Mouse (Mus musculus) right cerebral cortex, postnatal 25 days (tissue): ENCODE measurements around the gene Camta1.
"Not testable (repeated sequence)": the region's sequence is repeated elsewhere in the genome, so short reads cannot be mapped to it uniquely, and the experiment has no call there.

Experiments
- DNase-seq: peaks from one replicate; pipeline ENCODE4 v3.0.0; 2022

Camta1 gene

DNA sequence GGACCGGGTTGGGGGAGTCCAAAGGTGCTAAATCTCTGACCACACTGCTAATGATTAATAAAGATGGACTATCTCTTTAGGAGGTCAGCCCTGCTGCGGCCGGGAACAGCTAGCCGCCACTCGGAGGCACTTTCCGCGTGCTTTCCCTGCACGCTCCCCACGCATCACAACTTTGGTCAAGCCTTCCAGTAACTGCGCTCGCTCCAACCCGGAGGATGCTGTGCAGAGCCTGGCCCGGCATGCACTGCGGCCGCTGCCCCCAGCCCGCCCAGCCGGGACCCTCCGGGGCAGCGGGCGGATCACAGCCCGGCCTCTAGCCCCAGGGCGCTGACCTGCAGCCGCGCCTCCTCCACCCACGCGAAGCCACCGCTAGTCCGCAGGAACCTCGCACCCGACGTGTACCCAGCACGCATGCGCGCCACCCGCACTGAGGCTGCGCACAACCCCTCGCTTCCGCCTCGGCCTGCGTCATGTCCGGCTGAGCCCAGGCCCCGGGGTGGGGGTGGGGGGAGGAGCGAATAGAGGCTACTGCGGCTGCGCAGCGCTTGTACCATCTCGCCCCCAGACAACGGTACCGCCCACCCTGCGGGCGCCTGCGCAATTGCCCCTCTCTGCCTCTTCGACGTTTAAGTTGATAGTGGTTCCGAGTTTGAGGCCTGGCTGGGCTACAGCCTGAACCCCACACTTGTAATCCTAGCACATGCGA is 952.1 kb downstream of the Camta1 start:
- DNase-seq = peak; percentile 99

DNA sequence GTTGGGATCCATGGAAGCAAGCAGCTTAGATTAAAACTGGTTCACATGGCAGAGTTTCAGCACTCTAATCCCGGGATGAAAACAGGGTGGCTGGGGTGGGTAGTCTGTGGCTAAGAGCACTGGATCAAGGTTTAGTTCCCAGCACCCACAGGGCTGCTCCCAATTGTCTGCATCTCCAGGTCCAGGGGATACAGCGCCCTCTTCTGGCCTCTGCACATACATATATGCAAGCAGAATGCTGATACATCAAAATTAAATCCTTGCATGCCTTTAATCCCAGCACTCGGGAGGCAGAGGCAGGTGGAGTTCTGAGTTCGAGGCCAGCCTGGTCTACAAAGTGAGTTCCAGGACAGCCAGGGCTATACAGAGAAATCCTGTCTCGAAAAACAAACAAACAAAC is 953.2 kb downstream of the Camta1 start:
- DNase-seq = not testable (repeated sequence)

DNA sequence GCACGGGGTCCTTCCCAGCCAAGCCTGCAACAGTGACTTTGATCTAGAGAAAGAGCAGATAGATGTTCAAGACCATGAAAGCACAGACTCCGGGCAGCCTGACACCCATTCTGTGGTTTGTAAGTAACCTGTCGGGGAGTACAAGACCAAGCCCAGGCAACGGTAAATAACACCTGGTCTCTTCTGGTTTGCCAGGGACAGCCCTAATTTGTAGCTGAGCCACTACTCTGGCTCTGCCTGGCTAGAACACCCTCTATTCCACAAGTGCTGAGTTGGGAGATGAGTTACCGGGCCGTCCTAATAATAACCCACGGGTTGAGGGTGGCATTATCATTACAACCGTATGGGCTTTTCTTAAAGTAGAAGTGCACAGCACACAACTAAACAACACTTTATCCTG is 954.6 kb downstream of the Camta1 start:
- DNase-seq = no peak

DNA sequence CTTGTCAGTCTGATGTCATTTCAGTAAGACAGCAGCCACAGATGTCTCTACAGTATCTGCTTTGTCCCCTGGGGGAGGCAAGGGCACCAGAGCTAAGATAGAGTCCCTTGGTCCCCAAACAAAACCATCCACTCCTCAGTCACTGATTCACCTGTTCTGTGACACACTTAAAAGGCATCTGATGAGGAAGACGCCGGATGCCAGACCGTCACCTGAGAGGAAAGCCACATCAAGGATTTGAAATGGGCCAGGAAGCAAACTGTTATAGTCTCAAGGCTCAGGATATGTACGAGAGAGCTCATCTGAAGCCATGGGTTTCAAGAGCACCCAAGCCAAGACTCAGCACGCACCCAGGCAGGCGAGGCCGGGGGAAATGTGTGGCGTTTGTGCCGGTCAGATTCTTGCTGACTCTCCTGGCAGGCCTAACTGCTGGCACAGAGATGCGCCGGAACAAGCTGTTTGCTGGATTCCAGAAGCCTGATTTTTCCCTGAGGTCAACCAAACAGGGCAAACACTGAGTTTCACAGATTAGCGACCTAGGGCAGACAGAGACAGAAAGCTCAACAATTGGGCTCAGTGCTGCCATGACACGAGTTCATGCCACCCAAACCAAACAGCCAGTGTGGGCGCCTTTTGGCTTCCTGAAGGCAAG is 958.5 kb downstream of the Camta1 start:
- no peak for DNase-seq

DNA sequence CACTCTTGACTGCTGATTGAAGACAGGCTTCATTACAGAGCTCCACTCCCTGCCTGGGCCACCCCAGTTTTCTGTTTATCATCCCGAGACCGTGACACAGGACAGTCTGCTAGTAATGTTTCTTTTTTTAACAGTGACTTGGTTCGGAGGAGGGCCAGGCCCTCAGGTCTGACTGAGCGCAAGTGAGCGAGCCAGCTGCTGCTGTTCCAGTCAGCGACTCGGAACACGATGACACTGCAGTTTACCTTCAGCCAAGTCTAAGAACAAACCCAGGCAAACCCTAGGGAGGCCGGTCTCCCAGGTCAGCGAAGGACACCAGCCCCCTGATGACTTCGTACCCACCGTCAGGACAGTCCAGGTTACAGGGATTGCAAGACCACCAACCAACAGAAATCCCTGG is 959.6 kb downstream of the Camta1 start:
- no peak for DNase-seq

DNA sequence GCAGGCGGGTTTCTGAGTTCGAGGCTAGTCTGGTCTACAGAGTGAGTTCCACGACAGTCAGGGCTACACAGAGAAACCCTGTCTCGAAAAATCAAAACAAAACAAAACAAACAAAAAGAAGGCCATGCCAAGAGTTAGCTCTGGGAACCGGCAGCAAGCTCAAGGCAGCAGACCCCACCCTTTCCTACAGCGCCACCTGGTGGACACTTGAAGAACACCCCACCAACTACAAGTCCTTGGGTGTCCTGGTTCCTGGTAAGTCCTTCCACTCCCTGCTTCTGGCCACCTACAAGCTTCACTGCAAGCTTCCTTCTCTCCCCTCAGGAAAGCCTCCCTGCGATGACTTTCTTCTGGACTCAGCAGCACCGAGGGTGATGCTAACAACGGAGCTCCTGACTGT is 960.0 kb downstream of the Camta1 start:
- peak; percentile 72 for DNase-seq

DNA sequence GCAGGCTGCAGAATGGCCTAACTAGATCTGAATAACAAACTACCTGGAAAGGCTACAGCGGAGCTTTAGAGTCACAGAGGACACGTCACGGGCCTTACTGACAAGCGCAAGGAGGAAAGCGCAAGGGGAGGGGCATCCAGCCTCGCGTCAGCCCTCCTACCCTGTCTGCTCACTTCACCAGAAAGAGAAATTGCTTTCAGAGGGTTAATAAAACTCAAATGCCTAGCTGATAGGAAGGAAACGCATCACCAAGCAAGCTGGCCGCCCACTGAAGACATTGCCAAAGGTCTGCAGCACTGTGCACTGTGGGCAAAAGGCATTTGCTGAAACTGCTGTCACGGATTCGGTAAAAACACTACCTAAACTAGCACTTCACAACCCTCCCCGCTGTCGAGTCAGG is 961.2 kb downstream of the Camta1 start:
- no peak for DNase-seq

DNA sequence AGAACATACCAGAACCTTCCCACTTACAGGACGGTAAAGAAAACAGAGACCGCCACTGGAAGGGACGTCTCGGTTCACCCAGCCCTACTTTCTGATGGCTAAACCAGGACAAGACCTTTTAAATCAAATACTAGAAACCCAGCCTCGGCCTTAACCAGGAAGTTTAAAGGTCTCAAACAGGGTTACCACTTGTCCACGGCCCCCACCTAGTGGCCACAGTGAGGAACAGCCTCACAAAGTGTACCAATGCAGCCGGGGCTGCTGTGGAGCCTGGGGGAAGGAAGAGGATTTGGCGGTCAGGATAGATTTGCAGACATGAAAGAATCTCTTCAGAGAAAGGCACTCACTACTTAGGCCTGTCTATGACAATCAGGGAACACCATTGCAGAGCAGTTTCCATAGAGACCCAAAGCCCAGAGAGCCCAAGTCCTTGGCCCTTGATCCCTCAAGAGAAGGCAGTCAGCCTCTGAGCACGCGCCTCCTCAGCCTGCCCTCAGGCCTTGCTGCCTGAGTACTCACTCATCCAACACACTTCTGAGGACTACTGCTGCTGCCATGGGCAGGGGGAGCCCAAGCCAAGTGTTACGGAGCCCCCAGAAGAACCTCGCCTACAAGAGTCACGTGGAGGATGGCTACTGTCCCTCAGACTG is 962.8 kb downstream of the Camta1 start:
- peak; percentile 38 for DNase-seq

DNA sequence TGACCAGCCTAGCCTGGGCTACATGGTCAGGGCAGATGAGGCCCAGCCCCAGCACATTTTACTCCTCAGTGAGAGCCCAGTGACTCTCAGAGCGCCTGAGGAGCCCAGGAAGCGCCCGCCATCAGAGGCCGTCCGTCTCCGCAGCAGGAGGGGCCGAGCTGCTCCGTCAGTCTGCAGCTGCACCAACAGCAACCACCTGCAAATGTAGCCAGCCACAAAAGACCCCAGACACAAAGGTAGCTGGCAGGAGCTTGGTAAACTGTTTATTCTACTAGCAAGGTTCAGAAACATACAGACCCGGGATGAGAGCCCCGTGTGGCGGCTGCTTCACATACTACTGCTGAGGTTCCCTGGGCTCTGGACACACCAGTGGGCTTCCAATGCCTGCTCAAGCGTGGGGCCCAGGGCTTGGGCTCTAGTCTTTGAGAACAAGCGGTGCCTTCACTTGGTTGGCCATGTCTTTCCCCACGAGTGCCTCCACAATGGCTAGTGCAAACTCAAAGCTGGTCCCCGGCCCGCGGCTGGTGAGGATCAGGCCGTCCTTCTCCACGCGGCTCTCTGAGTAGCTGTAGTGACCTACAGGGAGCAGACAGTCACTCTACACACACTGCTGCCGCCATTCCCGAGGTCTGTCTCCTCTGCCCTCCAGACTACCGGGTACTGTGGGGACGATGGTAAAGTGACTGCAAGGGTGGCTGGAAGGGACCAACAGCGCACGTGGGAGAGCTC is 964.6 kb downstream of the Camta1 start:
- no peak for DNase-seq

DNA sequence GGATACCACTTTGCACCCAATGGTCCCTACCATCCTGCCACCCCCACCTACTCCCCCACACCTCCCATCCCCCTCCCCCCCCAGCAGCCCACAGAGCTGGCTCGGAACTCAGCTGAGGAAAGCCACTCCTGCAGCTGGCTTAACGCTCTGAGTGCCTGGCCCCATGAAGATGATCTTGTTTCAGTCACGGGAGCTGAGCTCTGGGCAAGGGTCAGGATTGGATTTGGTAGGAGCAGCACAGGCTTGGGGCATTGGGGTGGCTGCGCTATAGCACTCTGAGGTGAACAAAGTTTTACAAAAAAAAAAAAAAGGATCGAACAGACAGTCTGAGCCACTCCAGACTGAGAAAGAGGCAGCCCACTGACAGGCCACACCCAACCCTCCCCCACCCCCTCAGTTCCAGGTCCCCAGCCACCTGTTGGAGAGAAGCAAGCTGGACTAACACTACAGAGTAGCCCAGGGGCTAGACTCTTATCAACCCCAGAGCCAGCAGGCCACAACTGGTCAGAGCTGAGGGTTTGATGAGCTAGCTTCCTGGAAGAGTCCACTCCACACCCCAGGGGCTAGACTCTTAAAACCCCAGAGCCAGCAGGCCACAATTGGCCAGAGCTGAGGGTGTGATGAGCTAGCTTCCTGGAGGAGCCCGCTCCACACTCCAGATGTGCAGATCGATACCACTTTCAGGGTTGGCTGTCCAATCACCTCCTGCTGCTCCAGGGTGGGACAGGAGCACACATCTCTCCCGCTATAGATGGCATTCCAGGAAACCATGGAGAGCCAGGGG is 966.8 kb downstream of the Camta1 start:
- DNase-seq = no peak

DNA sequence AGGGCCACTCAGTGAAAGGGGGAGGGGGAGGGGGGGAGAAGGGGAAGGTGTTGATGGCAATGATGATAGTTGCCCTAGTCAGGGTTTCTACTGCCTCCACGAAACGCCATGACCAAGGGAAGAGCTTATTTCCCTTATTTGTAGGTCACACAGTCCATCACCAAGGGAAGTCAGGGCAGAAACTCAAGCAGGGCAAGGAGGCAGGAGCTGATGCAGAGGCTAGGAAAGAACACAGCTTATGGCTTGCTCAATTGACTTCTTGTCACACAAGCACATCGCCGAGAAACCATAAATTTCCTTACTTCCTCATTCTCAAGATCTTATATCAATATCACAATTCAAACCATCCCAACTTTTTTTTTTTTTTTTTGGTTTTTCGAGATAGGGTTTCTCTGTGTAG is 970.4 kb downstream of the Camta1 start:
- DNase-seq = no peak

DNA sequence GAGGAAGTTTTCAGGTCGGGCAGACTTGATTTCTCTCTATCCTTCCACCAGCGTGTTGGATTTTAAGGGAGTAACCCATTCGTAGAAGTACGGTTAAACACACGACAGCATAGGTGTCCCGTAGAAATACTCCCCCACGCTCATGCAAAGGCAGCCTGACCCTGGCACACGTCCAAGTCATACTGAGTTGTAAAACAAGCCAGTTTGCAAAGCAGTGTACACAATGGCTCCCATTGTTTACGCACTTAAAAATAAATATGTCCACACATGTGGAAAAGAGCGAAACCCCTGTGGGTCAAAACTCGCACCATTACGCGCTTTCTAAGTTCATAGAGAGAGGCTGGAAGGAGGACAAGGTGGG is 971.7 kb downstream of the Camta1 start:
- DNase-seq = no peak

DNA sequence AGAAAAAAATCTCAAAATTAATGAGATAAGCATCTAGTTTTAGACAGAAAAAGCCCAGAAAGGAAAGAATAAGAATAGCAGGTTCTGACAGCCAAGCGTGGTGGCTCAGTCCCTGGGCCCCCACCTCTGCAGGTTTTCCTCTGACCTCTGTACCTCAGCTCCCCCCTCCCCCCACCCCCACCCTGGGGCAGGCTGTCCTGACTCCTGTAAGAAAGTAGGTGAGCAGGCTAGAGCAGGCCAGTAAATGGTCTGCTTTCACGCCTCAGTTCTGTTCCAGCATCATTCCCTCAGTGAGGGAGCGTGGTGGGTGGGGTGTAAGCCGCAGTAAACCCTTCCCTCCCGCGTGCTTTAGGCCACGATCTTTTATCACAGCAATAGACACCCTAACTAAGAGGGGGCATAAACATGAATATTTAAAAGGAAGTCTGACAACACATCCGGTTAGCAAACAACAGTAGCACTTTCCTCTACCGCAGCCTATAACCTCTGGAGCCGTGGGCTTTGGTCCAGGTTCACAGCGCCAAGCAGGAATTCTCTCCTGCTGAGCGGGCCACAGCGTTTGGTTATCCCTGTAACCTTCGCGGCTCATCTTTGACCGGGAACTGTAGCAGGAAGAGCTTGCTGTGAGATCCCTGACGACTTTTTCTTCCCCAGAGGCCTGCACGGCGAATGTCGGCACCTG is 972.3 kb downstream of the Camta1 start:
- DNase-seq = no peak

DNA sequence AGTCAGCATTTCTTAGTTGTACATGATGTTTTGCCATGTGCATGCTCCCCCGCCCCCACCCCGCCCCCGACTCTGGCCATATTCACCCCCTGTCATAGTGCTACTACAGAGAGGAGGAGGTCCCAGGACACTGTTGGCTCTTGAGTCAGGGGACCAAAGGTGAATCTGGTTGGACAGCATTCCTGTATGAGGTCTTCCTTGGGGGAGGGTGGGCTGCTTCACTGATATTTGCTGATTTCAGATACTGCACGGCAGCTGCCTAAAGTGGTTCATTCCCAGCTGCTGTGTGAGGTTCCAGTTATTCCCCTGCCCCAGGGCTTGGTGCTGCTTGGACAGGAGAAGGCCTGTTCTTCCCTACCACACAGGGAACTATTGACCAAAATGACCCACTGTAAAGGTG is 973.2 kb downstream of the Camta1 start:
- no peak for DNase-seq

DNA sequence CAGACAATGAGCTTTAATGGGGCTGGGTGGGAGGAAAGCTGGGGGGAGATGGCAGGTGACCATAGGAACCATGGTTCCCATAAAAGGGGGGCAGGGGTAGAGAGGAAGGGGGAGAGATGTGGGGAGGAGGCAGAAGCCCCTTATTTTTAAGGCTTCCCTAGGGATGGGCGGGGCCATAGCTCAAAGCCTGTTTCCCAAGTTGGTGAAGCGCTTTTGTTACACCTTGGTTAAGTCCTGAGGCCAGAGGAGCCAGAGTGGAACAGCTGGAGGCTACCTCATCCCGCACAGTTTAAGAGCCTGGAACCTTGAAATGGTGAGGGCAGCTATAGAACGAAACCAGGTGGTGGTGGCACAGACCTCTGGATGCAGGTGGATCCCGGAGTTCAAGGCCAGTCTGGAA is 973.8 kb downstream of the Camta1 start:
- no peak for DNase-seq

DNA sequence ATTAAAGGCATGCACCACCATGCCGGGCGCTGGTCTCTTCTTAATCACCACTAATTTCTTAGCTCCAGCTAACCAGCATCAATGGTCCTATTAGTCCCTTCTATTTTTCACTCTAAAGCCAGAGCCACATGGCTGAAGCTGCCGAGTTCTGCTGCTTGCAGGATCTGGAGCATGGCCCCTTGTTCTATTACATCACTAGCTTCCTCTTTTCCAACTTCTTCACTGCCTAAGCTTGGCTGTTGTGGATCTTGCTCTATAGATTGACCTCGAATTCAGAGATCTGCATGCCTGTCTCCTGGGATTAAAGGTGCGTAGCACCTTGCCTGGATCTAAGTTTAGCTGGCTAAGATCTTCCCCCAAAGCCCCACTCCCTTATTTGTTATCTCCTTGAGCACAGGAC is 979.0 kb downstream of the Camta1 start:
- no peak for DNase-seq

DNA sequence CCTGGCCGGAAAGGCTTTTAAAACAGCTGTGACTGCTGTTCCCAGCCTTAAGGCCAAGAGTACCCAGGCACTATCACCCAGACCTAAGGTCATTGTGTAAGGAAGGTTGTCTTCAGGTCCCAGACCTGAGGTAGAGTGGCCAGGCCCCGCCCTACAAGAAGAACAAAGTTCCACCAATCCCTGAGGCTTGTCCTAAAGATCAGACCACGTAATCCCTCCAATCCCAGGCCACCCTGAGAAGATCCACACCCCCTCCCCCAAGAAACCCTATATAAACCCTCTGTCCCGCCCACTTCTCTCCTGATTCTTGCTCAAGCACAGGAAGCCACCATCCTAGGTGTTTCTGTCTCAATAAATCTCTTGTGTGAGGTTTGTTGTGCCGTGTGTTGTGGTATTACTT is 981.3 kb downstream of the Camta1 start:
- DNase-seq = no peak

DNA sequence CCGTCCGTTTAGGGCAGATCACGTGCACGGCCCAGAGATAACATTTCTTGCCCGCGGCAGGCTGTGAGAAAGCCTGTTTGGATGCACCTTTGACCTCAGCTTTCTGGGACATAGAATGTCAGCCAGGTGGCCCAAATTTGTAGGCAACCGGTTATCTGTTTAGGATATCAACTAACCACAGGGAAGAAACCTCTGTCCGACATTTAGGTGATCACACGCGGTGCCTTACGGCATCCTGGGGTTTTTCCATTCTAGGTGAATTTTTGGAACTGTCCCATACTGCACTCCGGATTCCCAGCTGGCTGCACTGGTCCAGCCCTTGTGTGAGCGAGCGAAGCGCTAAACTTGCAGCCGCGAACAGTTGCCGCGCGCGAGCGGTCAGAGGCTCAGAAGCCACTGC is 982.0 kb downstream of the Camta1 start:
- no peak for DNase-seq

DNA sequence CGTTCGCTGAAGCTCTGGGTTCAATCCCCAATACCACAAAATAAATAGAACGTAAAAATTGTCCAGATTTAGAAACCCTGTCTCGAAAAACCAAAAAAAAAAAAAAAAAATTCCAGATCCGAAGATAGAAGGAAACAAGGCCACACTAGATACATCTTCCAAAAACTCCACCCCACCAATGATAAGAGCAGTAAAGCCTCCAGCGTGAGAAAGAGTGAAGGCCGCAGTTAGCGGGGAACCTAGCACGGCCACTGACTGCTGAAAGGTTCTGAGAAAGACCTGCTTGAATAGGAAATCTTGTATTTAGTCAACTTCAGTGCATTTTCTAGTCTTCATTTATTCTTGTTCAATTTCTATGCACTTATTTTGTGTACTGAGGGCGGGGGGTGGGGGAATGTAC is 986.3 kb downstream of the Camta1 start:
- no peak for DNase-seq

DNA sequence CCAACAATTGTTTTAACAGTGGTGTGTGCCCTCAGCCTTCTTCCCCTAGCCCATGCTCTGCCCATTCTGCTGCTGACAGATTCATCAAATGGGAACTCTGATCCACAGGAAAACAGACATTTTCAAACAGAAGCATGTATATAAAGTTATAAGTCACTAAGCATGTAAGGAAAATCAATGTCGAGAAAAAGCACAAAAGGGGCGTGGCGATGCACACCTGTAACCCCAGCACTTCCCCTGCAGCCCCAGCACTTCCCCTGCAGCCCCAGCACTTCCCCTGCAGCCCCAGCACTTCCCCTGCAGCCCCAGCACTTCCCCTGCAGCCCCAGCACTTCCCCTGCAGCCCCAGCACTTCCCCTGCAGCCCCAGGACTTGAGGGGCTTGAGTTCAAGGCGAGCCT is 987.3 kb downstream of the Camta1 start:
- DNase-seq = not testable (repeated sequence)

DNA sequence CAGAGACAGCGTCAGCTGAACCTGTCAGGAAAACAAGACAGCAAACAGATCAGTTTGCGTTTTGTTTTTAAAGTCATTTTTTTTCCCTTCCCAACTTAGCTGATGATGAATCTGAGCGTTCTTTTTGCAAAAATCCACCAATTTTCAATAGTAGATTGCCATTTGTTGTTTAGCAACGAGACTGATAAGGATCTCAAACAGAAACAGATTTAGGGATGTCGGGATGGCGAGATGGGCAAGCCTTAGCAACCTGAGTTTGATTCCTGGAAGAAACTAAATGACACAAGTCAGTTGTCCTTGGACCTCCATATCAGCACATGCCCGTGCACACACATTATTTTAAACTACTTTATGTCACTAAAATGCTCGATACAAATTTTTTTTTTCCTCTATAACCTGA is 989.0 kb downstream of the Camta1 start:
- no peak for DNase-seq

DNA sequence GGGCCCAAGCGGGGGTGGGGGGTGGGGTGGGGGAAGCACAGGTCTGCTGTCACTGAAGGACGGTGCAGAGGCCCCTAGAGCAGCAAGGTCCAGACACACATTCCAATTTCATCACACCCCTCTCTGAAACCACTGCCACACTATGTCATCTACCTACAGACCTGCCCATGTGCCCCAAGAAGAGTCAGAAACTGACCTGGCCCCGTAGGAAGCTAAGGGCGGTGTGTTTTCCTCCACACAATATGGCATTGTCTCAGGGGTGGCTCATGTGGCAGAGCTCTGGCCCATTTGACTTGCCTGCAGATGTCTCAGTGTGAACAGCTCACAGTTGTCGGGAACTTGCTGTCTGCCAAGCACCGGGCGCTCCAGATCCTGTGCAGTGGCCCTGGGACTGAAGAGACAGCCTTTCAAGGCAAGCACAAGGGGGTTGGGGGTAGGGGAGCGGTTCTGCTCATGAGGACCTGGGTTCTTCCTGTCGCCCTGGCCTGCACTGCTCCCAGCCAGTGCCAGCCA is 989.5 kb downstream of the Camta1 start:
- no peak for DNase-seq
